Mouse (Mus musculus): ENCODE measurements at regions not wholly inside any gene's neighbourhood (a gene's known extent, or its start where the extent isn't known, plus 50 kb on each side); places are given as distances from the start of the nearest gene placed in this dataset.

GRCm38 (mm10) chr7:35941086-35941485 lies 138.3 kb upstream of the Zfp507 start:
- H3K4me1 ChIP-seq: no peaks in the 10 kb centered on the region
- H3K27ac ChIP-seq: no peak overlapping the region
- H3K4me3 ChIP-seq: no peak overlapping the region
- no peak overlapping the region for H3K9ac ChIP-seq
- WGBS: 80% methylated on average over 3 of the region's 3 CpGs
- no peaks in the 10 kb centered on the region for H3K9me3 ChIP-seq
- no peak overlapping the region for H3K4me2 ChIP-seq (replicated peaks)
- no peaks in the 10 kb centered on the region for H3K27me3 ChIP-seq
- ATAC-seq (ENCODE audit: insufficient number of reproducible peaks, insufficient read depth, low FRiP score, low TSS enrichment): no peak
- no peaks in the 10 kb centered on the region for H3K36me3 ChIP-seq

- H3K27ac ChIP-seq: no peak overlapping the region
- H3K27me3 ChIP-seq: no peaks in the 10 kb centered on the region
- no peak for ATAC-seq (ENCODE audit: insufficient number of reproducible peaks, insufficient read depth, low FRiP score, low TSS enrichment)
- 63% methylated on average over 13 of the region's 13 CpGs for WGBS
- no peaks in the 10 kb centered on the region for H3K9me3 ChIP-seq
- H3K4me2 ChIP-seq (replicated peaks): no peak overlapping the region
- no peak overlapping the region for H3K4me3 ChIP-seq
- H3K4me1 ChIP-seq: no peaks in the 10 kb centered on the region
- H3K9ac ChIP-seq: no peak overlapping the region
- no peaks in the 10 kb centered on the region for H3K36me3 ChIP-seq
These were observed 135.5 kb upstream of the Zfp507 start for GRCm38 (mm10) chr7:35938123-35938869.

- H3K27ac ChIP-seq: no peak overlapping the region
- ATAC-seq (ENCODE audit: insufficient number of reproducible peaks, insufficient read depth, low FRiP score, low TSS enrichment): no peak
- 0 out of 2 replicates have a peak, but pooled peaks cover 6% of the 10 kb centered on the region for H3K27me3 ChIP-seq
- WGBS: 87% methylated on average over 4 of the region's 4 CpGs
- H3K4me3 ChIP-seq: no peak overlapping the region
- 0 out of 2 replicates have a peak, but pooled peaks cover 7% of the 10 kb centered on the region for H3K9me3 ChIP-seq
- peaks cover 9% of the 10 kb centered on the region; the same call in 1 of the 2 replicates for H3K4me1 ChIP-seq
- H3K9ac ChIP-seq: no peak overlapping the region
- H3K36me3 ChIP-seq: no peaks in the 10 kb centered on the region
- H3K4me2 ChIP-seq (replicated peaks): no peak overlapping the region
These were observed 123.9 kb upstream of the Zfp507 start for GRCm38 (mm10) chr7:35926749-35927148.

- Histone ChIP-seq H3K4me3 (no peak overlapping the region), H3K36me3 (no peaks in the 10 kb centered on the region)
- no peak for ATAC-seq (ENCODE audit: insufficient number of reproducible peaks, insufficient read depth, low FRiP score, low TSS enrichment)
These were observed 119.8 kb upstream of the Zfp507 start for GRCm38 (mm10) chr7:35922582-35922981.

GRCm38 (mm10) chr7:35920884-35921283 lies 118.1 kb upstream of the Zfp507 start:
- WGBS: 35% methylated on average over 9 of the region's 9 CpGs
- H3K4me3 ChIP-seq: no peak overlapping the region
- H3K27ac ChIP-seq: no peak overlapping the region
- H3K27me3 ChIP-seq: peaks cover 6% of the 10 kb centered on the region; the same call in 1 of the 2 replicates
- H3K4me1 ChIP-seq: peaks cover 19% of the 10 kb centered on the region; the same call in 1 of the 2 replicates
- no peak overlapping the region for H3K9ac ChIP-seq
- no peaks in the 10 kb centered on the region for H3K36me3 ChIP-seq
- 0 out of 2 replicates have a peak, but pooled peaks cover 5% of the 10 kb centered on the region for H3K9me3 ChIP-seq
- H3K4me2 ChIP-seq (replicated peaks): no peak overlapping the region
- ATAC-seq (ENCODE audit: insufficient number of reproducible peaks, insufficient read depth, low FRiP score, low TSS enrichment): no peak

More at GRCm38 (mm10) chr7:35922582-35922981, 119.8 kb upstream of the Zfp507 start:
- 0 out of 2 replicates have a peak, but pooled peaks cover 5% of the 10 kb centered on the region for H3K9me3 ChIP-seq
- peak overlapping the region; percentile 25 for H3K4me2 ChIP-seq (replicated peaks)
- H3K9ac ChIP-seq: no peak overlapping the region
- H3K27me3 ChIP-seq: peaks cover 6% of the 10 kb centered on the region; the same call in 1 of the 2 replicates
- no peak overlapping the region for H3K27ac ChIP-seq
- peaks cover 19% of the 10 kb centered on the region; the same call in 1 of the 2 replicates for H3K4me1 ChIP-seq
- WGBS: 29% methylated on average over 9 of the region's 9 CpGs

- H3K27me3 ChIP-seq: peaks cover 6% of the 10 kb centered on the region; the same call in 1 of the 2 replicates
- H3K9ac ChIP-seq: no peak overlapping the region
- ATAC-seq (ENCODE audit: insufficient number of reproducible peaks, insufficient read depth, low FRiP score, low TSS enrichment): no peak
- no peaks in the 10 kb centered on the region for H3K36me3 ChIP-seq
- 76% methylated on average over 11 of the region's 11 CpGs for WGBS
- H3K9me3 ChIP-seq: 0 out of 2 replicates have a peak, but pooled peaks cover 5% of the 10 kb centered on the region
- H3K27ac ChIP-seq: no peak overlapping the region
- H3K4me1 ChIP-seq: peaks cover 19% of the 10 kb centered on the region; the same call in 1 of the 2 replicates
- H3K4me2 ChIP-seq (replicated peaks): no peak overlapping the region
- H3K4me3 ChIP-seq: no peak overlapping the region
These were observed 117.4 kb upstream of the Zfp507 start for GRCm38 (mm10) chr7:35920194-35920609.

GRCm38 (mm10) chr7:35910109-35910706 lies 107.4 kb upstream of the Zfp507 start:
- Histone ChIP-seq H3K9me3 (no peaks in the 10 kb centered on the region), H3K27me3 (0 out of 2 replicates have a peak, but pooled peaks cover 3% of the 10 kb centered on the region), H3K4me1 (no peaks in the 10 kb centered on the region), H3K9ac (no peak overlapping the region), H3K4me2 (replicated peaks) (no peak overlapping the region), H3K27ac (no peak overlapping the region), H3K4me3 (no peak overlapping the region), H3K36me3 (no peaks in the 10 kb centered on the region)
- no peak for ATAC-seq (ENCODE audit: insufficient number of reproducible peaks, insufficient read depth, low FRiP score, low TSS enrichment)
- 62% methylated on average over 8 of the region's 8 CpGs for WGBS

GRCm38 (mm10) chr7:35901942-35902381 lies 99.2 kb upstream of the Zfp507 start:
- 0 out of 2 replicates have a peak, but pooled peaks cover 4% of the 10 kb centered on the region for H3K27me3 ChIP-seq
- H3K27ac ChIP-seq: no peak overlapping the region
- peak overlapping the region; percentile 30; the same call in 1 of the 2 replicates for H3K4me2 ChIP-seq (replicated peaks)
- H3K36me3 ChIP-seq: no peaks in the 10 kb centered on the region
- H3K9me3 ChIP-seq: no peaks in the 10 kb centered on the region
- H3K4me3 ChIP-seq: no peak overlapping the region
- H3K4me1 ChIP-seq: no peaks in the 10 kb centered on the region
- WGBS: 4% methylated on average over 17 of the region's 17 CpGs
- ATAC-seq (ENCODE audit: insufficient number of reproducible peaks, insufficient read depth, low FRiP score, low TSS enrichment): no peak
- no peak overlapping the region for H3K9ac ChIP-seq

GRCm38 (mm10) chr7:35898701-35899445 lies 96.1 kb upstream of the Zfp507 start:
- 89% methylated on average over 6 of the region's 6 CpGs for WGBS

GRCm38 (mm10) chr7:35893292-35893691 lies 90.5 kb upstream of the Zfp507 start:
- 27% methylated on average over 2 of the region's 2 CpGs for WGBS
- H3K4me2 ChIP-seq (replicated peaks): no peak overlapping the region

More at GRCm38 (mm10) chr7:35898701-35899445, 96.1 kb upstream of the Zfp507 start:
- Histone ChIP-seq H3K9ac (no peak overlapping the region), H3K4me3 (no peak overlapping the region), H3K27me3 (0 out of 2 replicates have a peak, but pooled peaks cover 4% of the 10 kb centered on the region), H3K4me2 (replicated peaks) (no peak overlapping the region), H3K9me3 (no peaks in the 10 kb centered on the region), H3K27ac (no peak overlapping the region), H3K4me1 (no peaks in the 10 kb centered on the region), H3K36me3 (no peaks in the 10 kb centered on the region)
- no peak for ATAC-seq (ENCODE audit: insufficient number of reproducible peaks, insufficient read depth, low FRiP score, low TSS enrichment)

GRCm38 (mm10) chr7:35886051-35886450 lies 83.2 kb upstream of the Zfp507 start:
- no peak for ATAC-seq (ENCODE audit: insufficient number of reproducible peaks, insufficient read depth, low FRiP score, low TSS enrichment)
- no peak overlapping the region for H3K4me2 ChIP-seq (replicated peaks)
- H3K9me3 ChIP-seq: no peaks in the 10 kb centered on the region
- H3K36me3 ChIP-seq: no peaks in the 10 kb centered on the region
- H3K27me3 ChIP-seq: no peaks in the 10 kb centered on the region
- no peaks in the 10 kb centered on the region for H3K4me1 ChIP-seq
- WGBS: 83% methylated on average over 11 of the region's 11 CpGs
- no peak overlapping the region for H3K4me3 ChIP-seq
- no peak overlapping the region for H3K9ac ChIP-seq
- H3K27ac ChIP-seq: no peak overlapping the region

More at GRCm38 (mm10) chr7:35893292-35893691, 90.5 kb upstream of the Zfp507 start:
- no peak overlapping the region for H3K27ac ChIP-seq
- H3K9ac ChIP-seq: no peak overlapping the region
- H3K27me3 ChIP-seq: no peaks in the 10 kb centered on the region
- ATAC-seq (ENCODE audit: insufficient number of reproducible peaks, insufficient read depth, low FRiP score, low TSS enrichment): no peak
- H3K9me3 ChIP-seq: no peaks in the 10 kb centered on the region
- no peak overlapping the region for H3K4me3 ChIP-seq
- H3K36me3 ChIP-seq: no peaks in the 10 kb centered on the region
- H3K4me1 ChIP-seq: no peaks in the 10 kb centered on the region

Measured in embryonic facial prominence, embryonic 12.5 days (tissue).